Mouse (Mus musculus) bone marrow macrophage, adult 2 months (primary cell): ENCODE results near the gene Zfp64. TPM values are rescaled to one million over a fixed set of nuclear protein-coding genes. Genes with fewer than 3 reads are reported as not detected.
A peak's percentile ranks its signal among the peaks of the same experiment; 100 is the strongest.

Source experiments
- H3K27ac ChIP-seq: 2 replicates; pipeline ENCODE4 v1.5.1; 2012; ENCODE audit warnings: low read depth, low read length; ENCODE audit not compliant: insufficient read depth
- H3K4me1 ChIP-seq: 2 replicates; pipeline ENCODE4 v1.6.1; 2012; ENCODE audit warnings: low read length; ENCODE audit not compliant: control insufficient read depth, insufficient read depth
- H3K4me3 ChIP-seq: 2 replicates; pipeline ENCODE4 v1.5.1; 2012; ENCODE audit warnings: mild to moderate bottlenecking, low read length, moderate library complexity; ENCODE audit not compliant: insufficient read depth
- CTCF ChIP-seq: IDR thresholded peaks from 2 replicates; pipeline ENCODE4 v1.5.1; 2012; ENCODE audit warnings: low read depth, mild to moderate bottlenecking, low read length, moderate library complexity
- POLR2A ChIP-seq: IDR thresholded peaks from 2 replicates; pipeline ENCODE4 v1.6.1; 2012; ENCODE audit warnings: mild to moderate bottlenecking, low read depth, low read length, borderline replicate concordance
- polyA plus RNA-seq: library from polyadenylated mRNA; stranded (reverse); fragments of >200 nt; gene quantifications from 2 replicates; pipeline ENCODE4 v1.2.4, GENCODE M21; 2012; ENCODE audit not compliant: missing spikeins, insufficient read depth, insufficient read length

Zfp64 gene
- polyA plus RNA-seq, 1 experiment = 9.9 TPM

- TF ChIP-seq POLR2A = no peak
- TF ChIP-seq CTCF = no peak
- Histone ChIP-seq H3K27ac (no peak overlapping the region), H3K4me1 (no peaks in the 10 kb centered on the region), H3K4me3 (no peak overlapping the region)
Observed at GRCm38 (mm10) chr2:168978031-168978430, 22.6 kb upstream of the Zfp64 start.

GRCm38 (mm10) chr2:168970131-168970530 is 14.7 kb upstream of the Zfp64 start:
- H3K27ac ChIP-seq = no peak overlapping the region

GRCm38 (mm10) chr2:168968136-168968925 is 12.9 kb upstream of the Zfp64 start:
- TF ChIP-seq POLR2A = no peak
- TF ChIP-seq CTCF = no peak
- Histone ChIP-seq H3K4me1 (no peaks in the 10 kb centered on the region), H3K4me3 (no peak overlapping the region), H3K27ac (no peak overlapping the region)

More at GRCm38 (mm10) chr2:168970131-168970530, 14.7 kb upstream of the Zfp64 start:
- Histone ChIP-seq H3K4me3 (no peak overlapping the region), H3K4me1 (no peaks in the 10 kb centered on the region)
- no peak for TF ChIP-seq CTCF
- no peak for TF ChIP-seq POLR2A

GRCm38 (mm10) chr2:168966525-168966924 is 11.1 kb upstream of the Zfp64 start:
- Histone ChIP-seq H3K4me1 (no peaks in the 10 kb centered on the region), H3K4me3 (no peak overlapping the region), H3K27ac (no peak overlapping the region)
- TF ChIP-seq POLR2A (no peak), CTCF (no peak)

- H3K27ac ChIP-seq = no peak overlapping the region
- TF ChIP-seq CTCF = no peak
- TF ChIP-seq POLR2A = no peak
- H3K4me3 ChIP-seq = no peak overlapping the region
- no peaks in the 10 kb centered on the region for H3K4me1 ChIP-seq
Observed at GRCm38 (mm10) chr2:168964849-168965248, 9.5 kb upstream of the Zfp64 start.

GRCm38 (mm10) chr2:168961729-168962666 is 6.6 kb upstream of the Zfp64 start:
- Histone ChIP-seq H3K4me1 (no peaks in the 10 kb centered on the region), H3K4me3 (no peak overlapping the region), H3K27ac (no peak overlapping the region)
- TF ChIP-seq CTCF (no peak), POLR2A (no peak)

GRCm38 (mm10) chr2:168960814-168961213 is 5.4 kb upstream of the Zfp64 start:
- TF ChIP-seq CTCF = no peak
- no peak for TF ChIP-seq POLR2A
- Histone ChIP-seq H3K4me1 (peaks cover 3% of the 10 kb centered on the region), H3K27ac (no peak overlapping the region), H3K4me3 (no peak overlapping the region)

GRCm38 (mm10) chr2:168959339-168959885 is 4.0 kb upstream of the Zfp64 start:
- no peak overlapping the region for H3K27ac ChIP-seq
- H3K4me1 ChIP-seq = peaks cover 5% of the 10 kb centered on the region
- TF ChIP-seq POLR2A (no peak), CTCF (no peak)
- H3K4me3 ChIP-seq = no peak overlapping the region

GRCm38 (mm10) chr2:168955850-168956346 is 511 bp upstream of the Zfp64 start:
- Histone ChIP-seq H3K4me3 (peak overlapping the region; percentile 88), H3K4me1 (peaks cover 13% of the 10 kb centered on the region), H3K27ac (peak overlapping the region; percentile 52)
- TF ChIP-seq POLR2A (no peak), CTCF (no peak)

GRCm38 (mm10) chr2:168954376-168954775 is 1.0 kb downstream of the Zfp64 start:
- Histone ChIP-seq H3K27ac (no peak overlapping the region), H3K4me1 (peaks cover 13% of the 10 kb centered on the region), H3K4me3 (peak overlapping the region; percentile 88)
- TF ChIP-seq POLR2A = no peak
- TF ChIP-seq CTCF = no peak
